Mouse (Mus musculus): ENCODE measurements around the gene Amot. TPM values are rescaled to one million over a fixed set of nuclear protein-coding genes. Genes with fewer than 3 reads are reported as not detected.

Gene Amot
- not detected in 2 replicates for total RNA-seq (2012; rRNA removed)
- not detected in 2 replicates for total RNA-seq (2014; rRNA removed)
- not detected in 2 replicates for polyA plus RNA-seq (2012; ENCODE audit: insufficient read length, low read depth)

- Histone ChIP-seq H3K36me3 (replicated peaks in 1 of 2; ENCODE audit: control insufficient read depth in 1 of 2, insufficient read depth in 1 of 2, low read length in 1 of 2) (no peaks in the 10 kb centered on the region), H3K9ac (ENCODE audit: insufficient read depth, low read depth) (no peak within 1 kb of the TSS), H3K79me2 (replicated peaks; ENCODE audit: control insufficient read depth, extremely low read depth, insufficient read depth, poor library complexity, severe bottlenecking) (no peaks in the 10 kb centered on the region), H3K27ac (ENCODE audit: insufficient read depth, low read depth) (no peak within 1 kb of the TSS), H3K4me2 (ENCODE audit: insufficient read depth, low read depth, poor library complexity, severe bottlenecking) (no peak within 1 kb of the TSS), H3K9me3 (replicated peaks; ENCODE audit: low read length) (peaks cover 10% of the 10 kb centered on the region), H3K27me3 (replicated peaks) (no peaks in the 10 kb centered on the region), H3K4me3 (replicated peaks in 1 of 3; ENCODE audit: low read depth in 2 of 3, low read length in 2 of 3, poor library complexity in 1 of 3) (no peak within 1 kb of the TSS), H3K4me1 (ENCODE audit: control insufficient read depth in 1 of 2, insufficient read depth in 2 of 2) (no peaks in the 10 kb centered on the region)
- in situ Hi-C loops (cut with MboI; ENCODE audit: low pct_ligation_motif_present, low pct_unique_long_range_greater_than_20kb, low sequenced_read_pairs): no loop called here
- TF ChIP-seq BHLHE40 (IDR thresholded peaks at IDR 0.05; ENCODE audit: low read depth, low read length) (no peak), USF1 (IDR thresholded peaks at IDR 0.05; ENCODE audit: low read depth, low read length) (no peak), EP300 (IDR thresholded peaks at IDR 0.05; ENCODE audit: low read length) (no peak), TCF12 (IDR thresholded peaks at IDR 0.05; ENCODE audit: low read depth, low read length) (no peak), CHD1 (IDR thresholded peaks at IDR 0.05; ENCODE audit: low read depth, low read length) (no peak), POLR2AphosphoS2 (IDR thresholded peaks at IDR 0.05; ENCODE audit: low read depth, low read length) (no peak), TBP (conservative IDR thresholded peaks at IDR 0.05; ENCODE audit: low read depth, low read length) (no peak), ZKSCAN1 (IDR thresholded peaks at IDR 0.05; ENCODE audit: borderline replicate concordance, low read depth, low read length) (no peak), KAT2A (IDR thresholded peaks at IDR 0.05; ENCODE audit: insufficient replicate concordance, low read length) (no peak), MAFK (IDR thresholded peaks at IDR 0.05; ENCODE audit: insufficient replicate concordance, low read length) (no peak), CHD2 (IDR thresholded peaks at IDR 0.05; ENCODE audit: low read length) (no peak)
- no peak for DNase-seq (ENCODE audit: extremely low read depth)
- dilution Hi-C loops (cut with MboI; ENCODE audit: extremely low pct_ligation_motif_present, extremely low pct_unique_long_range_greater_than_20kb, low sequenced_read_pairs): no loop called here
These were observed at the start of gene Amot for GRCm38 (mm10) chrX:145504717-145505415. Gene Amot, minus strand, starts transcription at chrX:145505181.

DNA sequence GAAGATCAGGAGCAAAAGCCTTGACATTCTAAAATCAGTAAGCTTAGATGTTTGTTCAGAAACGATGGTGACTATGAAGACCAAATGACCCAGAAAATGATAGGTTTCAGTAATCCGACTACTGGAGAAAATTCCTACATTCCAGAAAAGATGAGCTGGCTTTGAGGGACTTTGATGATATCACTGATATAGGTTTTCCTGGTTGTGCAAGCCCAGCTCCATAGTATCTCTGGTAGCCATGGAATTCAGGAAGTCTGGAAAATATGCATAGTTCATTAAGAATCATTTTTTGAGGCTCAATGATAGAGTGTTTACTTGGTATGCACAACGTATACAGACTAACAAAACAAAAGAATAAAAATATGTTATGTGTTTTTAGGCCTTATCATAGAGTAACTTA lies 40.1 kb upstream of the Amot start:
- no peak overlapping the region for H3K4me2 ChIP-seq (ENCODE audit: insufficient read depth, low read depth, poor library complexity, severe bottlenecking)
- peaks cover 2% of the 10 kb centered on the region for H3K9me3 ChIP-seq (replicated peaks; ENCODE audit: low read length)
- no peak for TF ChIP-seq SMC3 (IDR thresholded peaks at IDR 0.05; ENCODE audit: low read depth, low read length)
- TF ChIP-seq RAD21 (IDR thresholded peaks at IDR 0.05; ENCODE audit: low read depth, low read length): no peak
- no peak for TF ChIP-seq TBP (conservative IDR thresholded peaks at IDR 0.05; ENCODE audit: low read depth, low read length)
- no peak for TF ChIP-seq KAT2A (IDR thresholded peaks at IDR 0.05; ENCODE audit: insufficient replicate concordance, low read length)
- TF ChIP-seq E2F4 (IDR thresholded peaks at IDR 0.05; ENCODE audit: insufficient replicate concordance, low read depth, low read length): no peak
- TF ChIP-seq GABPA (IDR thresholded peaks at IDR 0.05; ENCODE audit: insufficient replicate concordance, low read depth, low read length): no peak
- TF ChIP-seq ZC3H11A (IDR thresholded peaks at IDR 0.05; ENCODE audit: low read depth, low read length): no peak
- no peak for TF ChIP-seq JUND (conservative IDR thresholded peaks at IDR 0.05; ENCODE audit: low read depth, low read length)
- TF ChIP-seq CHD2 (IDR thresholded peaks at IDR 0.05; ENCODE audit: low read length): no peak
- TF ChIP-seq MAX (IDR thresholded peaks at IDR 0.05; ENCODE audit: low read length): no peak
- no peak for TF ChIP-seq NRF1 (IDR thresholded peaks at IDR 0.05; ENCODE audit: low read depth, low read length)
- no peak for TF ChIP-seq MYC (IDR thresholded peaks at IDR 0.05; ENCODE audit: low read depth, low read length)
- no peak for TF ChIP-seq USF1 (IDR thresholded peaks at IDR 0.05; ENCODE audit: low read depth, low read length)
- TF ChIP-seq ZMIZ1 (IDR thresholded peaks at IDR 0.05; ENCODE audit: low read depth, low read length): no peak
- no peak for TF ChIP-seq ZNF384 (IDR thresholded peaks at IDR 0.05; ENCODE audit: low read depth, low read length)
- H3K27me3 ChIP-seq (replicated peaks): no peaks in the 10 kb centered on the region
- H3K36me3 ChIP-seq (replicated peaks in 1 of 2; ENCODE audit: control insufficient read depth in 1 of 2, insufficient read depth in 1 of 2, low read length in 1 of 2): no peaks in the 10 kb centered on the region
- H3K79me2 ChIP-seq (replicated peaks; ENCODE audit: control insufficient read depth, extremely low read depth, insufficient read depth, poor library complexity, severe bottlenecking): no peaks in the 10 kb centered on the region
- no peak for DNase-seq (ENCODE audit: extremely low read depth)
- in situ Hi-C loops (cut with MboI; ENCODE audit: low pct_ligation_motif_present, low pct_unique_long_range_greater_than_20kb, low sequenced_read_pairs) (no loop called here), dilution Hi-C loops (cut with MboI; ENCODE audit: extremely low pct_ligation_motif_present, extremely low pct_unique_long_range_greater_than_20kb, low sequenced_read_pairs) (no loop called here)
- H3K9ac ChIP-seq (ENCODE audit: insufficient read depth, low read depth): no peak overlapping the region
- H3K27ac ChIP-seq (ENCODE audit: insufficient read depth, low read depth): no peak overlapping the region
- H3K4me1 ChIP-seq (ENCODE audit: control insufficient read depth in 1 of 2, insufficient read depth in 2 of 2): no peaks in the 10 kb centered on the region
- H3K4me3 ChIP-seq (replicated peaks in 1 of 3; ENCODE audit: low read depth in 2 of 3, low read length in 2 of 3, poor library complexity in 1 of 3): no peak overlapping the region
